ENCODE assay signal across 8 mouse cellular contexts in the genomic region with DNA sequence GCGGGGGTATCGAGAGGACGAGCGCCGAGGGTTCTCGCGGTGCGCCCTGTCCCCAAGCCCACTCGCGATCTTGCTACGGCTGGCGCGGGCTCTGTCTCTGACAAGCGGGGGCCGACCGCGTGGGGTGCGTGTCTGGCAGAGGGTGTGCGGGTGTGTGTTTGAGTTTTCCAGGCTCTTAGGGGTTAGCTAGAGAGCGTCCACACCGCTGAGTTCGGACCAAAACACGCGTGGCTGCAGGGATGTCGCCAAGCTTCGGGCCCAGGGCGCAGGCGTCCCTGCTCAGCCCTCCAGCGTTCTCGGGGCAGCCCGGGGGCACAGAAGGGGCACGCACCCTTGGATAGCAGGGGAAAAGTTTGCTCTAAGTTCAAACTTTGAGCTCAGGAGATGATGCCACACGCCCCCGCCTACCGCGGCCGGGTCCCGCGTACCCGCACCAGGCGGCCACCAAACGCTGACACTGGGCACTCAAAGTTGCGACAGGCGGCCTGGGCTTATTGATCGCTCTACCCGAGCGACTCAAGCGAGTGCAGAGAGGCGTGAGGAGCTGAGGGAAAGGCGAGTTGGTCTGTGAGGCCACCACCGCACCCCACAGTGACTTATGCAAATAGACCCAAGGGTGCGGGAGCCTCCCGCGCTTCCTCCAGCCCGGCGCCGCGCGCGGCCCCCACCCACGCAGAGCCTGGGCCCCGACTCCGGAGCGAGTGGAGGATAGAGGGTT. TPM values are rescaled to one million over a fixed set of nuclear protein-coding genes. Genes with fewer than 3 reads are reported as not detected.
DNase-seq lines count a peak whose midpoint lies in the region; ATAC-seq and TF ChIP-seq lines count a peak whose summit lies in the region.

No protein-coding gene starts in this region.

- under 1% methylated on average over 64 of the region's 64 CpGs for whole genome bisulfite sequencing in heart, embryonic 15.5 days
- under 1% methylated on average over 64 of the region's 64 CpGs for WGBS in neural tube, embryonic 12.5 days
- under 1% methylated on average over 64 of the region's 64 CpGs for WGBS in stomach, postnatal 0 days

- no peak overlapping the region for H3K27ac ChIP-seq in CH12.LX (ENCODE audit: insufficient read depth, low read depth)
- peak overlapping the region; percentile 100 for H3K27ac ChIP-seq in heart, embryonic 15.5 days
- H3K27ac ChIP-seq in neural tube, embryonic 12.5 days: peak overlapping the region; percentile 70
- peak overlapping the region; percentile 100 for H3K27ac ChIP-seq in stomach, postnatal 0 days (replicated peaks)

- TF ChIP-seq POLR2A in CH12.LX (IDR thresholded peaks at IDR 0.05; ENCODE audit: low read depth, low read length): no peak

- H3K9me3 ChIP-seq in CH12.LX (replicated peaks; ENCODE audit: low read length): no peaks in the 10 kb centered on the region
- no peaks in the 10 kb centered on the region for H3K9me3 ChIP-seq in heart, embryonic 15.5 days (replicated peaks)
- no peaks in the 10 kb centered on the region for H3K9me3 ChIP-seq in neural tube, embryonic 12.5 days
- no peaks in the 10 kb centered on the region for H3K9me3 ChIP-seq in stomach, postnatal 0 days (ENCODE audit: control insufficient read depth, low read length)

- peak overlapping the region; percentile 65 for H3K9ac ChIP-seq in CH12.LX (ENCODE audit: insufficient read depth, low read depth)
- peak overlapping the region; percentile 96 for H3K9ac ChIP-seq in heart, embryonic 15.5 days
- peak overlapping the region; percentile 93 for H3K9ac ChIP-seq in neural tube, embryonic 12.5 days
- H3K9ac ChIP-seq in stomach, postnatal 0 days (ENCODE audit: low read length): peak overlapping the region; percentile 98

- TF ChIP-seq RAD21 in CH12.LX (IDR thresholded peaks at IDR 0.05; ENCODE audit: low read depth, low read length): no peak

- H3K4me2 ChIP-seq in CH12.LX (ENCODE audit: insufficient read depth, low read depth, poor library complexity, severe bottlenecking): peak overlapping the region; percentile 73
- H3K4me2 ChIP-seq in heart, embryonic 15.5 days: peak overlapping the region; percentile 87
- H3K4me2 ChIP-seq in neural tube, embryonic 12.5 days (replicated peaks): peak overlapping the region; percentile 93
- H3K4me2 ChIP-seq in stomach, postnatal 0 days (replicated peaks; ENCODE audit: low read depth): peak overlapping the region; percentile 53

- H3K27me3 ChIP-seq in CH12.LX (replicated peaks): peaks cover 33% of the 10 kb centered on the region
- H3K27me3 ChIP-seq in heart, embryonic 15.5 days: no peaks in the 10 kb centered on the region
- H3K27me3 ChIP-seq in neural tube, embryonic 12.5 days (replicated peaks): no peaks in the 10 kb centered on the region
- H3K27me3 ChIP-seq in stomach, postnatal 0 days (ENCODE audit: control insufficient read depth, insufficient read depth, low read length): no peaks in the 10 kb centered on the region

- H3K4me3 ChIP-seq in CH12.LX (replicated peaks in 1 of 3; ENCODE audit: low read depth in 2 of 3, low read length in 2 of 3, poor library complexity in 1 of 3): peak overlapping the region; percentile 60 to 81 (median 70)
- peak overlapping the region; percentile 87 for H3K4me3 ChIP-seq in heart, embryonic 15.5 days
- peak overlapping the region; percentile 74 for H3K4me3 ChIP-seq in neural tube, embryonic 12.5 days
- H3K4me3 ChIP-seq in stomach, postnatal 0 days (ENCODE audit: low read depth, low read length): peak overlapping the region; percentile 97

- no peak for TF ChIP-seq EP300 in CH12.LX (IDR thresholded peaks at IDR 0.05; ENCODE audit: low read length)
- TF ChIP-seq EP300 in stomach, postnatal 0 days (optimal IDR thresholded peaks at IDR 0.05): no peak

- ATAC-seq in erythroid progenitor cell, adult 5-6 weeks (replicated peaks; ENCODE audit: low FRiP score, poor library complexity, severe bottlenecking): peak; percentile 22; the same call in 1 of the 2 replicates
- peak; percentile 17; the same call in 1 of the 2 replicates for ATAC-seq in heart, embryonic 15.5 days (replicated peaks; ENCODE audit: insufficient number of reproducible peaks, insufficient read depth, low FRiP score, low read depth)
- ATAC-seq in neural tube, embryonic 12.5 days (ENCODE audit: low FRiP score, low read depth): peak; percentile 27
- peak; percentile 38 for ATAC-seq in stomach, postnatal 0 days (ENCODE audit: low FRiP score, low TSS enrichment)

- H3K36me3 ChIP-seq in CH12.LX (replicated peaks in 1 of 2; ENCODE audit: control insufficient read depth in 1 of 2, insufficient read depth in 1 of 2, low read length in 1 of 2): no peaks in the 10 kb centered on the region
- H3K36me3 ChIP-seq in heart, embryonic 15.5 days: peaks cover 9% of the 10 kb centered on the region; the same call in 1 of the 2 replicates
- H3K36me3 ChIP-seq in neural tube, embryonic 12.5 days: no peaks in the 10 kb centered on the region
- no peaks in the 10 kb centered on the region for H3K36me3 ChIP-seq in stomach, postnatal 0 days (ENCODE audit: control insufficient read depth, insufficient read depth, low read length)

- in situ Hi-C loops in CH12.LX (cut with MboI; ENCODE audit: low pct_ligation_motif_present, low pct_unique_long_range_greater_than_20kb, low sequenced_read_pairs): no loop called here

- H3K79me2 ChIP-seq in CH12.LX (replicated peaks; ENCODE audit: control insufficient read depth, extremely low read depth, insufficient read depth, poor library complexity, severe bottlenecking): no peaks in the 10 kb centered on the region

- peaks cover 0 to 5% of the 10 kb centered on the region in 2 experiments; a peak in 2 of 4 replicates for H3K4me1 ChIP-seq in CH12.LX (ENCODE audit: control insufficient read depth in 1 of 2, insufficient read depth in 2 of 2)
- peaks cover 12% of the 10 kb centered on the region for H3K4me1 ChIP-seq in heart, embryonic 15.5 days (replicated peaks)
- no peaks in the 10 kb centered on the region; the same call in 1 of the 2 replicates for H3K4me1 ChIP-seq in neural tube, embryonic 12.5 days
- H3K4me1 ChIP-seq in stomach, postnatal 0 days (replicated peaks; ENCODE audit: control insufficient read depth, insufficient read depth): no peaks in the 10 kb centered on the region

- DNase-seq in CH12.LX (ENCODE audit: extremely low read depth): peak; percentile 44
- peak; percentile 55 for DNase-seq in brain, adult 2 months (ENCODE audit: low read depth, low spot score)
- peak; percentile 56 for DNase-seq in kidney, postnatal 14 days
- DNase-seq in lung, adult 18-20 months: peak; percentile 48 to 54
- DNase-seq in stomach, postnatal 0 days (ENCODE audit: low spot score): peak; percentile 72

- dilution Hi-C loops in CH12.LX (cut with MboI; ENCODE audit: extremely low pct_ligation_motif_present, extremely low pct_unique_long_range_greater_than_20kb, low sequenced_read_pairs): no loop called here

- no peak for TF ChIP-seq CTCF in CH12.LX (conservative IDR thresholded peaks at IDR 0.05 in 1 of 2, IDR thresholded peaks at IDR 0.05 in 1 of 2; ENCODE audit: low read depth in 2 of 2, low read length in 2 of 2)
- no peak for TF ChIP-seq CTCF in stomach, postnatal 0 days (IDR thresholded peaks at IDR 0.05; ENCODE audit: low read depth)

TF ChIP-seq in CH12.LX, 34 proteins besides CTCF, POLR2A, EP300 and RAD21:
- TF ChIP-seq UBTF (IDR thresholded peaks at IDR 0.05; ENCODE audit: low read depth, low read length) (0 out of 2 replicates have a peak, but pooled peaks have one; percentile 53), POLR2AphosphoS2 (IDR thresholded peaks at IDR 0.05; ENCODE audit: low read depth, low read length) (no peak)

RNA-seq across cellular contexts. Expression of gene Foxp1, which starts 0.7 kb away (rescaled TPM):
- total RNA-seq in CH12.LX (2012; rRNA removed) (75.1 and 105 TPM in 2 replicates), CH12.LX (2014; rRNA removed) (59.5 and 66.5 TPM in 2 replicates)
- 75.6 and 87.4 TPM in 2 replicates for polyA plus RNA-seq in CH12.LX (2012; ENCODE audit: insufficient read length, low read depth)
- 34.4 and 43.6 TPM in 2 replicates for total RNA-seq in erythroid progenitor cell, adult 5-6 weeks (2015; ENCODE audit: low replicate concordance)
- total RNA-seq in erythroid progenitor cell, adult 5-6 weeks (2017; ENCODE audit: low replicate concordance): 14.7 and 40.8 TPM in 2 replicates
- polyA plus RNA-seq in heart, embryonic 15.5 days (2015; fragmentation: Nextera tagmentation; extraction: Ambion mirVana): 66.8 and 77.5 TPM in 2 replicates
- polyA plus RNA-seq in neural tube, embryonic 12.5 days (2016; fragmentation: Nextera tagmentation; extraction: Ambion mirVana): 82.2 and 91.8 TPM in 2 replicates
- 68.9 and 74.5 TPM in 2 replicates for polyA plus RNA-seq in stomach, postnatal 0 days (2015; fragmentation: Nextera tagmentation; extraction: Ambion mirVana)
